Mouse (Mus musculus) hindbrain, postnatal 0 days (tissue): ENCODE measurements around the gene Adcy2. TPM values are rescaled to one million over a fixed set of nuclear protein-coding genes. Genes with fewer than 3 reads are reported as not detected.

Experiments used
- ATAC-seq: fragments of 200-750 bp; cut with Nextera tagmentation; 2 replicates; pipeline ENCODE4 v1.8.0; 2017; ENCODE audit warnings: mild to moderate bottlenecking, moderate TSS enrichment, moderate library complexity
- DNase-seq: peaks from one replicate; pipeline ENCODE4 v3.0.0-alpha.2; 2015; ENCODE audit warnings: low spot score
- H3K27ac ChIP-seq: fragments of 300-500 bp; sonication (generic); 2 replicates; pipeline ENCODE4 v1.5.1; 2014; ENCODE audit warnings: mild to moderate bottlenecking
- H3K27me3 ChIP-seq: fragments of 300-500 bp; sonication (generic); 2 replicates; pipeline ENCODE4 v1.6.1; 2014; ENCODE audit warnings: low read length, mixed read lengths; ENCODE audit not compliant: insufficient read depth
- H3K36me3 ChIP-seq: fragments of 300-500 bp; sonication (generic); 2 replicates; pipeline ENCODE4 v1.6.1; 2014; ENCODE audit warnings: low read length, mixed read lengths; ENCODE audit not compliant: insufficient read depth
- H3K4me1 ChIP-seq: fragments of 300-500 bp; sonication (generic); 2 replicates; pipeline ENCODE4 v1.6.1; 2014; ENCODE audit warnings: antibody characterized with exemption, low read length, mixed read lengths; ENCODE audit not compliant: insufficient read depth
- H3K4me2 ChIP-seq: fragments of 300-500 bp; sonication (generic); 2 replicates; pipeline ENCODE4 v1.6.1; 2014; ENCODE audit warnings: low read depth, mild to moderate bottlenecking, low read length, moderate library complexity, mixed read lengths
- H3K4me3 ChIP-seq: fragments of 300-500 bp; sonication (generic); 2 replicates; pipeline ENCODE4 v1.5.1; 2014; ENCODE audit warnings: low read length
- H3K9ac ChIP-seq: fragments of 300-500 bp; sonication (generic); replicated peaks from 2 replicates; pipeline ENCODE4 v1.6.1; 2014; ENCODE audit warnings: mild to moderate bottlenecking, low read length, moderate library complexity, mixed read lengths
- H3K9me3 ChIP-seq: fragments of 300-500 bp; sonication (generic); 2 replicates; pipeline ENCODE4 v1.6.1; 2016; ENCODE audit warnings: low read length, mixed read lengths
- CTCF ChIP-seq: IDR thresholded peaks from 2 replicates; pipeline ENCODE4 v1.5.1; 2016; ENCODE audit warnings: antibody characterized with exemption, control low read depth, low read depth
- WGBS: fragments of 180-500 bp; shearing (Covaris S2); extraction: QIAGEN DNeasy Blood & Tissue Kit; methylation state at CpG from one replicate; pipeline ENCODE4 v1.1.7; 2014; 5-methylcytosine and 5-hydroxymethylcytosine counted together
- polyA plus RNA-seq: library from polyadenylated mRNA; unstranded; fragments of >200 nt; fragmentation: Nextera tagmentation; extraction: Ambion mirVana; gene quantifications from 2 replicates; pipeline ENCODE4 v1.2.1, GENCODE M21; 2015
- total RNA-seq: library from RNA; depleted of rRNA; stranded (reverse); fragments of >200 nt; gene quantifications from 2 replicates; pipeline ENCODE4 v1.2.3, GENCODE M21; 2014

Gene Adcy2
- total and polyA plus RNA-seq, 2 experiments from 2014 or later = 16.7 to 44.2 TPM

GRCm38 (mm10) chr13:68835424-68836045, 163.8 kb downstream of the Adcy2 start:
- Histone ChIP-seq H3K4me1 (no peaks in the 10 kb centered on the region), H3K4me2 (no peak overlapping the region), H3K9me3 (no peaks in the 10 kb centered on the region), H3K27ac (no peak overlapping the region), H3K9ac (no peak overlapping the region), H3K4me3 (no peak overlapping the region), H3K36me3 (no peaks in the 10 kb centered on the region), H3K27me3 (no peaks in the 10 kb centered on the region)
- 63% methylated on average over 8 of the region's 8 CpGs for WGBS
- ATAC-seq (no peak), DNase-seq (no peak)
- TF ChIP-seq CTCF = no peak

- H3K4me1 ChIP-seq = no peaks in the 10 kb centered on the region
- no peak overlapping the region for H3K4me2 ChIP-seq
- no peak overlapping the region for H3K9ac ChIP-seq
- 83% methylated on average over 5 of the region's 5 CpGs for WGBS
- no peaks in the 10 kb centered on the region for H3K36me3 ChIP-seq
- no peaks in the 10 kb centered on the region for H3K27me3 ChIP-seq
- DNase-seq (no peak), ATAC-seq (no peak)
- no peak overlapping the region for H3K27ac ChIP-seq
- no peak overlapping the region for H3K4me3 ChIP-seq
- TF ChIP-seq CTCF = no peak
- H3K9me3 ChIP-seq = no peaks in the 10 kb centered on the region
Measured at GRCm38 (mm10) chr13:68832141-68832540, 167.2 kb downstream of the Adcy2 start.

GRCm38 (mm10) chr13:68830030-68830759, 169.1 kb downstream of the Adcy2 start:
- H3K4me1 ChIP-seq = no peaks in the 10 kb centered on the region
- WGBS = 78% methylated on average over 6 of the region's 6 CpGs
- DNase-seq (no peak), ATAC-seq (no peak)
- H3K27me3 ChIP-seq = no peaks in the 10 kb centered on the region
- H3K4me2 ChIP-seq = no peak overlapping the region
- no peak overlapping the region for H3K27ac ChIP-seq
- TF ChIP-seq CTCF = no peak
- no peak overlapping the region for H3K4me3 ChIP-seq
- H3K9me3 ChIP-seq = no peaks in the 10 kb centered on the region
- no peak overlapping the region for H3K9ac ChIP-seq
- no peaks in the 10 kb centered on the region for H3K36me3 ChIP-seq

GRCm38 (mm10) chr13:68828441-68828840, 170.9 kb downstream of the Adcy2 start:
- Histone ChIP-seq H3K27me3 (no peaks in the 10 kb centered on the region), H3K9me3 (no peaks in the 10 kb centered on the region), H3K36me3 (no peaks in the 10 kb centered on the region), H3K4me3 (no peak overlapping the region), H3K27ac (no peak overlapping the region), H3K9ac (no peak overlapping the region), H3K4me1 (no peaks in the 10 kb centered on the region), H3K4me2 (no peak overlapping the region)
- no peak for DNase-seq
- ATAC-seq = no peak
- no peak for TF ChIP-seq CTCF
- 63% methylated on average over 4 of the region's 4 CpGs for WGBS

- Histone ChIP-seq H3K4me1 (no peaks in the 10 kb centered on the region), H3K27me3 (no peaks in the 10 kb centered on the region), H3K9ac (no peak overlapping the region), H3K9me3 (no peaks in the 10 kb centered on the region), H3K4me3 (no peak overlapping the region), H3K36me3 (no peaks in the 10 kb centered on the region), H3K27ac (no peak overlapping the region), H3K4me2 (no peak overlapping the region)
- no peak for TF ChIP-seq CTCF
- DNase-seq (no peak), ATAC-seq (no peak)
- WGBS = 90% methylated on average over 1 of the region's 1 CpGs
Measured at GRCm38 (mm10) chr13:68826461-68826860, 172.9 kb downstream of the Adcy2 start.

GRCm38 (mm10) chr13:68820858-68821579, 178.3 kb downstream of the Adcy2 start:
- Histone ChIP-seq H3K4me3 (no peak overlapping the region), H3K27me3 (no peaks in the 10 kb centered on the region), H3K36me3 (no peaks in the 10 kb centered on the region), H3K9me3 (no peaks in the 10 kb centered on the region), H3K4me2 (no peak overlapping the region), H3K9ac (no peak overlapping the region), H3K27ac (no peak overlapping the region), H3K4me1 (no peaks in the 10 kb centered on the region)
- TF ChIP-seq CTCF = no peak
- DNase-seq = no peak
- ATAC-seq = no peak
- WGBS = 83% methylated on average over 13 of the region's 13 CpGs
